Mouse (Mus musculus): ENCODE measurements around the gene Pcca. TPM values are rescaled to one million over a fixed set of nuclear protein-coding genes. Genes with fewer than 3 reads are reported as not detected.

The Pcca gene
- polyA plus RNA-seq, 1 experiment from 2014 or later = 23.8 TPM

DNA sequence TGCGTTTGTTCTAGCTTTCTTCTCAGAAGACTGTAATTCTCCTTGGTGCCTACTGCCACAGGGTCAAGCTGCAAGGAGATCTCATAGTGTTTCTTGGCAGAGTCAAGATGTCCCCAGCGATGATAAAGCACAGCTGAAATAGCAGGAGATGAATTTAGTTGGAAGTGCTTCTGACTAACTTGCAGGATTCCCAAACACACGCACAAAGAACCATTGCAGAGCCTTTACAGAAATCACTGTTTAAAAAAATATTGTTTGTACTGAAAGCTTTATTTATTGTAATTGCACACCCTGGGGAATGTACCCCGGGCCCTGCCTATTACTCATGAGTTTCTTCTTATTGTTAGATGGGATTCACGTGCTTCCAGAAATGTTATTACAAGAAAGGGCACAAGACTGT lies 385.9 kb downstream of the Pcca start:
- Histone ChIP-seq H3K27me3 (ENCODE audit: insufficient read depth, low read length) (no peaks in the 10 kb centered on the region), H3K4me1 (ENCODE audit: insufficient read depth) (no peaks in the 10 kb centered on the region), H3K36me3 (ENCODE audit: insufficient read depth) (0 out of 2 replicates have a peak, but pooled peaks cover 3% of the 10 kb centered on the region), H3K4me3 (ENCODE audit: low read depth, low read length) (no peak overlapping the region), H3K4me2 (no peak overlapping the region), H3K9ac (no peak overlapping the region), H3K27ac (ENCODE audit: low read depth) (no peak overlapping the region), H3K9me3 (ENCODE audit: low read depth, low read length) (no peaks in the 10 kb centered on the region)
- no peak for TF ChIP-seq CTCF (IDR thresholded peaks at IDR 0.05; ENCODE audit: low read depth)
- no peak for ATAC-seq (ENCODE audit: insufficient read depth)
- 68% methylated on average over 5 of the region's 5 CpGs for WGBS
- DNase-seq = no peak

GRCm38 (mm10) chr14:122936460-122936859 lies 402.3 kb downstream of the Pcca start:
- 93% methylated on average over 1 of the region's 1 CpGs for WGBS
- no peak for DNase-seq

More at GRCm38 (mm10) chr14:122936460-122936859, 402.3 kb downstream of the Pcca start:
- Histone ChIP-seq H3K27me3 (ENCODE audit: insufficient read depth, low read length) (no peaks in the 10 kb centered on the region), H3K4me1 (ENCODE audit: insufficient read depth) (no peaks in the 10 kb centered on the region), H3K9ac (no peak overlapping the region), H3K36me3 (ENCODE audit: insufficient read depth) (peaks cover 6% of the 10 kb centered on the region; the same call in 1 of the 2 replicates), H3K27ac (ENCODE audit: low read depth) (no peak overlapping the region), H3K4me3 (ENCODE audit: low read depth, low read length) (no peak overlapping the region), H3K4me2 (no peak overlapping the region), H3K9me3 (ENCODE audit: low read depth, low read length) (no peaks in the 10 kb centered on the region)
- no peak for TF ChIP-seq CTCF (IDR thresholded peaks at IDR 0.05; ENCODE audit: low read depth)
- no peak for ATAC-seq (ENCODE audit: insufficient read depth)

Other genes starting within 250 kb of the Pcca start
- gene Gm5089, start 83.2 kb upstream of the Pcca start, polyA plus RNA-seq (2014; fragmentation: Nextera tagmentation; extraction: Ambion mirVana) = not detected in 2 replicates
- gene Zic5, start 68.6 kb upstream of the Pcca start, polyA plus RNA-seq (2014; fragmentation: Nextera tagmentation; extraction: Ambion mirVana) = not detected in 2 replicates
- not detected in 2 replicates for gene Zic2, start 58.9 kb upstream of the Pcca start, polyA plus RNA-seq (2014; fragmentation: Nextera tagmentation; extraction: Ambion mirVana)
- not detected in 2 replicates for gene Gm10837, start 43.7 kb upstream of the Pcca start, polyA plus RNA-seq (2014; fragmentation: Nextera tagmentation; extraction: Ambion mirVana)

Measured in lung, embryonic 14.5 days (tissue).